Mouse (Mus musculus) heart, postnatal 0 days (tissue): Measurements from ENCODE around the gene Tubb5.

Source experiments
- CTCF ChIP-seq: IDR thresholded peaks from 2 replicates; pipeline ENCODE4 v1.5.1; 2016; ENCODE audit warnings: antibody characterized with exemption, control low read depth, low read depth
- EP300 ChIP-seq: IDR thresholded peaks from 2 replicates; pipeline ENCODE4 v1.6.1; 2016; ENCODE audit warnings: antibody characterized with exemption, low read depth

DNA sequence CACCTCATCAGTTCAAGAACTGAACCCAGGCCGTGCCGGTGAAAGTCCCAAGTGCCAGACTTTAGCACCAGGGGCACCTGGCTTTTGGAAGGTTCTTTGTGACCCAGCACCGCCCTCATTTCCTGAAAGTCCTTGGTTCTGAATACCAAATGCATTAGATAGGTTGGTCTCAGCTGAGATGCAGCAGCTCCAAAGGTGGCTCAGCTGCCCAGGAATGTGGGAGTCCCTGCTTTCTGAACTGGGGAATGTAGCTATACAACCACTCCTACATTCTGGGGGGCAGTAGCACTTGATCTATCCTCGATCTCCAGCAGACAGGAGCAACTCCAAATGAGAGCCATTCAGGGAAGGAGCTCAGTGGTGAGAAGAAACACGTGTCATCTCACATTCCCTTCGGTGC, 25.4 kb downstream of the Tubb5 start:
- TF ChIP-seq EP300, result no peak
- no peak for TF ChIP-seq CTCF
